Mouse (Mus musculus) bone marrow, adult 2 months (tissue): ENCODE data around the gene Nrp2. TPM values are rescaled to one million over a fixed set of nuclear protein-coding genes. Genes with fewer than 3 reads are reported as not detected.

Experiments used
- H3K27ac ChIP-seq: fragments of 200-500 bp; 2 replicates; pipeline ENCODE4 v1.5.1; 2012; ENCODE audit warnings: low read depth, mild to moderate bottlenecking, control low read depth, inconsistent platforms, low read length; ENCODE audit not compliant: control insufficient read depth, poor library complexity, insufficient read depth
- H3K4me1 ChIP-seq: fragments of 200-500 bp; 2 replicates; pipeline ENCODE4 v1.6.1; 2011; ENCODE audit warnings: low read length; ENCODE audit not compliant: control insufficient read depth, insufficient read depth
- H3K4me3 ChIP-seq: fragments of 200-500 bp; replicated peaks from 2 replicates; pipeline ENCODE3; 2011; ENCODE audit warnings: mild to moderate bottlenecking, low read depth, low read length, control low read depth; ENCODE audit not compliant: control insufficient read depth
- CTCF ChIP-seq: fragments of 200-500 bp; IDR thresholded peaks from 2 replicates; pipeline ENCODE4 v1.5.1; 2011; ENCODE audit warnings: low read length, control low read depth; ENCODE audit not compliant: control insufficient read depth, insufficient read depth
- POLR2A ChIP-seq: fragments of 200-500 bp; IDR thresholded peaks from 2 replicates; pipeline ENCODE4 v1.6.1; 2011; ENCODE audit warnings: low read depth, mild to moderate bottlenecking, control low read depth, low read length, borderline replicate concordance; ENCODE audit not compliant: control insufficient read depth
- whole genome bisulfite sequencing: fragments of 180-500 bp; shearing (Covaris S2); methylation state at CpG from one replicate; pipeline ENCODE4 v1.1.7; 2018; 5-methylcytosine and 5-hydroxymethylcytosine counted together
- polyA plus RNA-seq: library from polyadenylated mRNA; stranded (reverse); fragments of >200 nt; gene quantifications from 2 replicates; pipeline ENCODE4 v1.2.4, GENCODE M21; 2011; ENCODE audit warnings: low replicate concordance; ENCODE audit not compliant: missing spikeins, insufficient read depth, insufficient read length

Gene Nrp2
- polyA plus RNA-seq, 1 experiment = 3.2 TPM

DNA sequence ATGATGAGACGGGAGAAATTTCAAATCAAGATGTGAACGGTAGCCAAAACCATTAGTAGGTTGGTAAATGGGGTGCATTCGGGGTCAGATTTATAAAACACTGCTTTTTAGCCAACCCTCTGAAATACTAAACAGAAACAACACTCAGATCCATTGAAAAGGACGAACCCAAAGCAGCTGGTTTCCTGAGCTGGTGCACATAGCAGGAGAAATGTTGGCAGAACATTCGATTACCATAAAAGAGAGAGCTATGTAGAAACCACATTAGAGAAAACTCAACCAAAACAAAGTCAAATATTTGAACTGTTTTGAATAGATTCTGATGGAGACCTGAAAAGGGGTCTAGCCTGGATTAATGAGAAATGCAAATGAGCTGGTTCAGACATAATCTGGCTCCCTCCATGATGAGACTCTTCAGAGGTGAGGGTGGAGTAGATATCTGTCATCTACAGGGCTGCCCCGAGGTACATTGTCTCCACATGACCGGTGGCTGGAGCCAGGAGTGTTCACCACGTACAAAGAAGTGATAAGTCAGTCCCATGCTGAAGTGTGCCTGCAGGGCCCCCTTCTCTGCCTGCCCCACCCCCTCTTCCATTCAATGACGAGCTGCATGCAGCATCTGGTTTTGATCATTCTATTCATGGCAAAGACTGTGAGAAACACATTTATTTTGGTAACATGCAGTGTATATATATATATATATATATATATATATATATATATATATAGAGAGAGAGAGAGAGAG lies 156.6 kb downstream of the Nrp2 start:
- Histone ChIP-seq H3K27ac (no peak overlapping the region), H3K4me1 (no peaks in the 10 kb centered on the region), H3K4me3 (no peak overlapping the region)
- TF ChIP-seq CTCF = no peak
- TF ChIP-seq POLR2A = no peak
- 67% methylated on average over 9 of the region's 9 CpGs for WGBS

DNA sequence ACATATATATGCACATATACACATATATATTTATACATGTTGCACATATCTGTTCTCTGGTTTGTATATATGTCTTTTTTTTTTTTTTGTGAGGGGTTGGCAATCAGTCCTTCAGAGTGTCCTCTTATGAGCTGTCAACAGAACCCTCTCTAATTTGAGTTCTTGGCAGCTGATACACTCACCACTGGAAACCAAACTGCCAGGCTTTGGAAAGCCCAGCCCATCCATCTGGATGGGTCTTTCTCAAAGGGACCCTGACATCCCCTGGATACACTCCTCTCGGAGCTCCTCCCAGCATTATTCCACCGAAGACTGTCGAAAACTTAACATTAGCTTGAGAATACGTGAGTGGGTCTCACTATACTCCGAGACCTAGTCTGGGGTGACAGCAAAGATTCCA lies 157.2 kb downstream of the Nrp2 start:
- 79% methylated on average over 5 of the region's 5 CpGs for WGBS
- TF ChIP-seq POLR2A (no peak), CTCF (no peak)
- H3K27ac ChIP-seq = no peak overlapping the region
- no peak overlapping the region for H3K4me3 ChIP-seq
- H3K4me1 ChIP-seq = no peaks in the 10 kb centered on the region

DNA sequence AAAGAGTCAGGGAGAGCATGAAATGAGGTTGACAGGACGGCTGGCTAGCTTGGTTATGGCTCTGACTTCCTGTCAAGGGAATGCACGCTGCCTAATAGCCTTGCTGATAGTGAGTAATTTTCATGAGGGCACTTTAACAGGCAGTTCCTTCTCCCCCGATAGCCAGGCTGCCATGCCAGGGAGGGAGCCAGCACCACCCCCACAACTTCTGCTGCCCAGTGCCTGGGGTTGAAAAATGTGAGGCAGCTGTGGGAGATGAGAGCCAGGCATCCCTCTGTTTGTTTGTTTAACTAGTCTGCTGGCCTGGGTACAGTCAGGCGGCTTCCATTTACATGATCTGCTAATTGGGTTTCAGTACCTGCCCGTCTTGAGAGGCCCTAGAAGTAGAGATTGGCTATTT lies 157.7 kb downstream of the Nrp2 start:
- Histone ChIP-seq H3K4me1 (no peaks in the 10 kb centered on the region), H3K27ac (no peak overlapping the region), H3K4me3 (no peak overlapping the region)
- TF ChIP-seq POLR2A = no peak
- no peak for TF ChIP-seq CTCF
- 57% methylated on average over 5 of the region's 5 CpGs for WGBS
